Mouse (Mus musculus) layer of hippocampus, adult 11-12 months (tissue): Measurements from ENCODE around the gene Wee2.

Source experiments
- DNase-seq: peaks from one replicate; pipeline ENCODE4 v3.0.0; 2022; ENCODE audit warnings: low spot score

Wee2 gene

GRCm38 (mm10) chr6:40438936-40439335 is at the start of gene Wee2:
Wee2 (plus strand) TSS chr6:40439088.
- DNase-seq, result no peak

GRCm38 (mm10) chr6:40390975-40391374 is 47.9 kb upstream of the Wee2 start:
- DNase-seq, result no peak

GRCm38 (mm10) chr6:40393213-40393612 is 45.7 kb upstream of the Wee2 start:
- peak; percentile 90 for DNase-seq

DNA sequence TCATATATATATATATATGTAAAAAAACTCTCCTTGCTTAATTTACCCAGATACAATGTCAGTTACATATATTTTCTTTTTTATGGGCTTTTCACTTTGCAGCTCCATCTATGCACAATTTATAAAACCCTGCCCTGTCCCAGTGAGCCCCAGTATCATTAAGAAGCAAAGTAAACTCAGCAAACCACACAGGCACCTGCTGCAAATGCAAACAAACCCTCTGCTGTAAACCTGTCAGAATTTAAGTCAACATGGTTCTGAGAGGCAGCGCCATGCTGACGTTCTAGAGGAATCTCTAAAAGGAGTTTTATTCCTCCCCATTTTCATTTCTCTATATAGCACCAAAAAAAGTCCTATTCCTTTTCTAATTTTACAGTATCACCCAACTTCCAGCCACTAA is 36.9 kb upstream of the Wee2 start:
- DNase-seq, result no peak

DNA sequence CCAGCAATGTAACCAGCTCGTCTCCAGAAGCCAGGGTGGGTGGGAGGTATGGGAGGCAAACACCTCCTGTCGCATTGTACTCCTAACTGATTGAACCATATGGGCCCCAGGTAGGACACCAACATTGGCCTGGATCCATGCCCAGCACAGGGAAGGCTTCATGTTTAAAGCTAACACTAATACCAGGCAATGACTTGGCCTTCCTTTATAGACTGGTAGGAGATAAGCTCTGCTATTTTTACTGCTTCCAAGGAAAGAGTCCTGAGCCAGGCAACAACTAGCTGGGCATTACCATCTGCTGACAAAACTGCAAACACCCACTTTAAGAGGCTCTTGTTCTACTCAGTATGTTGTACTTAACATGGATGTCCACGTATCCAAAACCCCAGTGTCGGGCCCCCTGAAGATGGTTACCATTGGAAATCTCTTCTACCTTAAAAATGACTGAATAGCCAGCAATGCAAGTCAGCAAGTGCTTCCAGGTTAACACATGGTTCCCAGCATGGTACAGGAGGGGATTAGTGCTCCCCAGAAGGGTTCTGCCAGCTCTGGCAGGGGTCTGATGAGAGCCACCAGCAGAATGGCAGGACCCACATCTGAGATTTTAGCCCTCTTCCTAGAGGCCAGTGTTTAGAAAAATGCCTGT is 35.1 kb upstream of the Wee2 start:
- DNase-seq, result peak; percentile 28

DNA sequence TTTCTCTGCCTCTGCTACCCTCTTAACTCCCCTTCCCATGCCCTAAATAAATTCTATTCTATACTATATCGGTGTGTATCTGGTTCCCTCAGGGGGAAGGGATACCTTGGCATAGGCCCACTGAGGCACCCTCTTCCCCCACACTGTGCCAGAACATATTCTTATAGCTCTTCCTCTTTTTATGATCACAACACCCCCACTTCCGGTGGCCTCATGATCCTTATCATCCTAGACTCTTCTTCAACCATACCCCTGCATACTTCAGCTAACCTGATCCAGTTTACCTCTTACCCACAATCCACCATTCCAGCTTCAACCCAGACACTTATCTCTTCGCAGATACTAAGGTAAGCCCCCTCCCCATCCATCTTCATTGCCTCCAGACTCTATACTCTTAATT is 27.8 kb upstream of the Wee2 start:
- no peak for DNase-seq

DNA sequence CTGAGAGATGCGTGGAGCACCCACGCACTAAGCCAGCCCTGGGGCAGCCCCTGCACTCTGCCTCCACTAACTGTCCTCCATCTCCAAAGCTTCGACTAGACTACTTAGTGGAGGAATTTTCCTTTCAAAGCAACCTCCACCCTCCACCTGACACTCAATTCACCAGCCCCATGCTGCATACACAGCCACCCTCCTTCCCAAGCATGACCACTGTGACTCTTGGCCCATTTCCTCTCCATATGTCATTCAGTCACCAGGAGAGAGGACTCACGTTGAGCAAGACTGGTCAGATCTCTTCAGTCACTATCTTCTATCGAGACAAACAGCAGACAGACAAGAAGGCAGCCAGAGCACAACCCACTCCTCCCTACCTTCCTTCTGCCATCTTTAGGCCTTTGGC is 25.8 kb upstream of the Wee2 start:
- no peak for DNase-seq

GRCm38 (mm10) chr6:40413565-40413964 is 25.3 kb upstream of the Wee2 start:
- no peak for DNase-seq

DNA sequence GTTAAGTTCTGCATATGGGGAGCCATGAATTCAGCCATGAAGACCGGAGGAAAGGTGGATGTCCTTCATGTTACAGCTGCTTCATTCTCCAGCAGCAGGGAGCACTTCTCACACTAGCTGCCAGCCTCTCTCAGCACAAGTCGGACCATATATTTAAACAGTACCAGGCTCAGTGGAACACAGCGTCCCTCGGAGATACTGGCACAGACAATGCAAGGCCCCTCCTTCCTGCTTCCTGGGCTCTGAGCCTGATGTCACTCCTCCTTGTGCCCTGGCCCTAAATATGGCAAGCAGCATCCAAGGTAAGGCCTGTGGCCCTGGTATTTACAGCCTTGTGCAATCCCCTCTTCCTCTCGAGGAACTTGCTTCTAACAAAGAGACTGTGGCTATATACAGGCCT is 23.1 kb upstream of the Wee2 start:
- no peak for DNase-seq

DNA sequence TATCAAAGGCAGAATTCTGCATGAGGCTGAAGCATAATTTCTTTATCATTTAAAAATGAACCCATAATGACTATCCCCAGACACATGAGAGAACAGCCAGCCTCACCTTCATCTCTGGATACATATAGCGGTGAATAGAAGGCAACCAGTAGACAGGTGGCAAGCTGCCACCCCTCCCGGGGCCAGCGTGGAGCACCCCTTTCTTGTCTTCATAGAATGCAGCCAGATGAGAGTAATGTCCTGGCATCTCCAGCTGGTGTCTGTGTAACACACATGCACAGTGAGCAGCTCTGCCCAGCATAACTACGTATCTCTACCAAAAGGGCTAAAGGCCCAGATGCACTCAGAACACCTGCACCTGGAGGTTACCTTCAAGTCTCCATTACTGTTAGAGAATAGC is 20.5 kb upstream of the Wee2 start:
- no peak for DNase-seq

- no peak for DNase-seq
These were observed 17.8 kb upstream of the Wee2 start for GRCm38 (mm10) chr6:40421099-40421498.

GRCm38 (mm10) chr6:40423013-40423412 is 15.9 kb upstream of the Wee2 start:
- no peak for DNase-seq

DNA sequence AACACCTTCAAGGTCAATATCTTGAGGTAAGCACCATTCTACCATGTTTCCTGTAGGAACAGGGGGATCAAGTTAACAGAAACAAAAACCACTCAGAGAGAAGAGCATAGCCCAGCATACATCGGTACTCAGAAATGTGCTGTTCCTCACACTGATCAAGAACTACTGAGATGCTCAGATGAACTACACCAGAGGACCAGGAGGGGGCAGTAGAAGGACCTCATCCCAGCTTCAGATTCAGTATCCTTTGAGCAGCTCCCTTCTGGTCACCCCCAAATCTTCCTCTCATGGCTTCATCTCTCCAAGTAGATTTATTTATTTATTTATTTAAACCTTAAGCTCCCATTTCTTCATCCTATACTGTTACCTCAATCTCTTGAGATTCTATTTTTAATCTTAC is 15.1 kb upstream of the Wee2 start:
- DNase-seq, result peak; percentile 69

DNA sequence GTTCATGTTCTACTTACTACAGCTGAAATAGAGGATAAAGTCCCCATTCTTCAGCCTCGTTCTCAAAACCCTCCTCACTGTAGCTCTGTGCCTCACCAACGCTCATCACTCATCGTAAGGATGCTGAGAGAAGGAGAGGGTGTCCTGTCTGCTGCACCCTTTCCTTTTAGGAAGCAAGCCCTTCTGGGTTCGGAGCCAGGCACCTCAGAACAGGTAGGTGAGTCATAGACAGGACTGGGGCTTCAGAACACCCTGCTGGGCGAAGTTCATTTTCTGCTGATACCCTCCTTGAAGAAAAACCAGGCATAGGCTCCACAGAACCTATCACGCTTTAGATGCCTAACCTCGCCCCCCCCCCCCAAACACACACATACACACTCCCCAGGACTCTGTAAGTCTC is 11.4 kb upstream of the Wee2 start:
- DNase-seq, result no peak

DNA sequence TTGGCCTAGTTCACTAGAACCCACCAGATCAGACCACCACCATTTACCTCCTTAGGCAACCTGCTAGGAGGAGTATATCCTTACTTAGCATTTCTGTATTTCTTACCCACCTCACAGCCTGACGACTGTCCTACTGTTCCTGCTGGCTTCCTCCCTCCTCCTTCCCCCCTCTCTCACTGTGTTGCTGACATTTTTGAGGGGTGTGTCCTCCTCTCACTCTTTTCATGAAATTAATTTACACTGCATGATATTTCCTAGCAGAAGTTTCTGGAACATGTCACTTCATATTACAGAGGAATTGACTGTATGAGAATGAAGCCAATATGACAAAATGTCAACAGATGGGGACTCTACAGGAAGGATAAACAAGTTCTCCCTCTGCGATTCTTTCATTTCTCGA is 10.2 kb upstream of the Wee2 start:
- no peak for DNase-seq

DNA sequence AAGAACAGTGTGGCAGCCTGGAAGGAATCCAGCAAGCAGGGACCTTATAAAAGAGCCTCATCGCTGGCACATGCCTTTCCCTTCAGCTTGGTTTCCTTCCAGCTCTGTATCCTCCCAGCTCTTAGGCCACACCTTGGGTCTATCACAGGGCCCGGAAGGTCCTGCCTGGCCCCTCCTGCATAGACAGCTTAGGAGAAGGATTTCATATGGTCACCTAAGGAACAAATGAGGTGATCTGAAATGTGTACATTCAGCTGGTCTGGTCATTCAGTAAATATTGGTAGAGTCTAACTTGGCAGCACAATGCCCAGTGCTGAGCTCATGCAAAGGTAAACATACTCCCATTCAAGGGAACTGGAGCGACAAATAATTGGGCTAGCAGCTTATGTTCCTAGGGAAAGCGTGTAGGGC is 9.4 kb upstream of the Wee2 start:
- DNase-seq, result no peak

- DNase-seq, result no peak
These were observed 8.6 kb upstream of the Wee2 start for GRCm38 (mm10) chr6:40430251-40430650.

GRCm38 (mm10) chr6:40430878-40431277 is 8.0 kb upstream of the Wee2 start:
- DNase-seq, result no peak

DNA sequence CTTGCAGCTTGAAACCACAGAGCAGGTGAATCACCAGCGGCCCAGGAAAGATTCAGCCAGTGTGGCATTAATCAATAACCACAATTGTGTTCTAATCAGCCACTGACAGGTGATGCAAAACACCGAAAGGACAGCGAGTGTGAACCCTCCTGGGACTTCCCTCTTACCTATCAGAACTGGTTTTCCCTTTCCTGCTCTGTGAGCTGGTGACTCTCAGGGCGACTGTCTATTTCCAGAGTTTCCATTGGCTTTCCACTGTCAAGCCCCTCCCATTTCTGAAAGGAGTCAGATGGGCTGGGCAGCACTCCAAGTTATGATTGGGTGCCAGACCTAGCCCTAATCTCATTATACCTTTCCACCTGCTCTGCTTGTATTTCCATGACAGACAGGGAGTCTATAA is 7.5 kb upstream of the Wee2 start:
- no peak for DNase-seq

DNA sequence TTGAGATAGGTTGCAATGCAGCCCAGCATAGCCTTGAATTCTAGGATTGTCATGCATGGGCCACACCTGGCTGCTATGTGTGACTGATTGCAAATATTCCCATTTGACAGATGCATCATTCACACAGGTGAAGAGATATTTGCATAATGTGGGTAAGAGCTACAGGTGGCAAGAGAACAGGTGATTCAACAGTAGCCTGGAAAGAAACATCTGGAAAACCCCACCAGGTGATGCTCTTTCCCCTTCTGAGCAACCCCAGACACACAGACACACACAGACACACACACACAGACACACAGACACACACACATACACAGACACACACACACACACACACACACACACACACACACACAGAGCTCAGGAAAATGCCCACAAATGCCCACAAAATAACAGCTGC is 7.1 kb upstream of the Wee2 start:
- no peak for DNase-seq

DNA sequence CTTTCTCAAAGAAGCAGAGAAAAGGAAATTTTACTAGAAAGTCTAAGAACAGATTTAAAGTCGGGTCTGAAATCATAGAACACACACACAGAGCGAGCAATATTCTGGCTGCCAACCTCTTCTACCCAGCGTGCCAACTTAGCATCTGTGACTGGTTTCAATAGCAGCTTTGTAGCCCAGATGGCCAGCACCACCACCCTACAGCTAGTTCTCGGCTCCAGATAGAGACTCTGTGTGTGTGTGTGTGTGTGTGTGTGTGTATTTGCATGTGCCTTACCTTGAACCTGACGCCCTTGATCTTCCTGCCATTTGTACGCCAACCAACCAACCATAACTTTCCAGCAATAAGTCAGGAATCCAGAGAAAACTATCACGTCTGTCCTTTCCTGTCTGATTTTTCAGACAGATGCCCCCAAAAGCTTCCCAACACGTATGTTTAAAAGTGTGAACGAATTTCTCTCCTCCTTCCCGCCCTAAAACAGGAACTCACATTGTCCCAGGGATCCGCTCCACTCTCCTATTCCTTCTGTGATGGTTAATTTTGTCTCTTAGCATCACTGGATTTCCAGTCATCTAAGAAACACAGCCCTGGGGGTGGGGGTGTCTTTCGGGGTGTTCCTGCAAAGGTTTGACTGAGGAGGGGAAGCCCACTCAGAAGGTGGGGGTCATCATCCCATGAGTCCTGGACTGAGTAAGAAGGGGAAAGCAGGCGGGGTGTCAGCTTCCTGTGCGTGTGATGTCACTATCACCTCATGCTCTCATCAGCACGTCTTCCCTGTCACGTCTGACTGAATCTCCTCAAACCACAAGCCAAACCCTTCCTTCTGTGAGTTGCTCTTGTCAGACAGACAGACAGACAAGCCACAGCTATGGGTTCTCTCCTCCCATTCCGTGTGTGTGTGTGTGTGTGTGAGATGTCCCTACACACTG is 6.3 kb upstream of the Wee2 start:
- peak; percentile 91 for DNase-seq

- no peak for DNase-seq
These were observed 4.2 kb upstream of the Wee2 start for GRCm38 (mm10) chr6:40434697-40435096.
